Mouse (Mus musculus) CH12.LX (cell line): ENCODE data around the gene Tsku. TPM values are rescaled to one million over a fixed set of nuclear protein-coding genes. Genes with fewer than 3 reads are reported as not detected.

Experiments used
- DNase-seq: peaks from one replicate; pipeline ENCODE4 v3.0.0-alpha.2; 2013; ENCODE audit errors: extremely low read depth
- H3K27ac ChIP-seq: 2 replicates; pipeline ENCODE4 v1.5.1; 2012; ENCODE audit warnings: low read depth, mild to moderate bottlenecking, control low read depth, moderate library complexity; ENCODE audit not compliant: insufficient read depth
- H3K27me3 ChIP-seq: replicated peaks from 2 replicates; pipeline ENCODE3; 2012; ENCODE audit warnings: inconsistent platforms
- H3K36me3 ChIP-seq, 2 experiments: replicated peaks in 1 of 2; 2 replicates each; pipeline versions ENCODE3 to v1.6.1; 2012; ENCODE audit warnings: inconsistent platforms in 1 of 2, low read length in 1 of 2, mild to moderate bottlenecking in 1 of 2, mixed read lengths in 1 of 2, moderate library complexity in 1 of 2; ENCODE audit not compliant: control insufficient read depth in 1 of 2, insufficient read depth in 1 of 2
- H3K4me1 ChIP-seq, 2 experiments: 2 replicates each; pipeline ENCODE4 v1.6.1; 2012; ENCODE audit warnings: inconsistent platforms in 1 of 2, moderate library complexity in 1 of 2; ENCODE audit not compliant: insufficient read depth in 2 of 2, control insufficient read depth in 1 of 2
- H3K4me2 ChIP-seq: 2 replicates; pipeline ENCODE4 v1.6.1; 2012; ENCODE audit warnings: low read depth, mild to moderate bottlenecking, control low read depth; ENCODE audit not compliant: poor library complexity, insufficient read depth, severe bottlenecking
- H3K4me3 ChIP-seq, 3 experiments: fragments of 150-350 bp in 1 of 3; sonication (generic) in 1 of 3; replicated peaks in 1 of 3; 2 replicates each; pipeline versions ENCODE3 to v1.5.1; 2011 to 2012; ENCODE audit warnings: low read depth in 2 of 3, low read length in 2 of 3, mild to moderate bottlenecking in 2 of 3, moderate library complexity in 2 of 3, control low read depth in 1 of 3, improper control_type of control experiment in 1 of 3, inconsistent platforms in 1 of 3, mixed read lengths in 1 of 3; ENCODE audit not compliant: poor library complexity in 1 of 3
- H3K79me2 ChIP-seq: replicated peaks from 2 replicates; pipeline ENCODE4 v1.6.1; 2012; ENCODE audit warnings: mild to moderate bottlenecking, moderate library complexity; ENCODE audit not compliant: control insufficient read depth, poor library complexity, insufficient read depth, severe bottlenecking; ENCODE audit errors: extremely low read depth
- H3K9ac ChIP-seq: 2 replicates; pipeline ENCODE4 v1.6.1; 2012; ENCODE audit warnings: low read depth, mild to moderate bottlenecking, control low read depth, moderate library complexity; ENCODE audit not compliant: insufficient read depth
- H3K9me3 ChIP-seq: replicated peaks from 2 replicates; pipeline ENCODE3; 2012; ENCODE audit warnings: low read length, inconsistent platforms, mixed read lengths
- CHD2 ChIP-seq: IDR thresholded peaks from 2 replicates; pipeline ENCODE4 v1.6.1; 2011; ENCODE audit warnings: low read length, improper control_type of control experiment
- CTCF ChIP-seq, 2 experiments: IDR thresholded peaks in 1 of 2; conservative IDR thresholded peaks in 1 of 2; 2 replicates each; pipeline ENCODE4 v1.5.1; 2011 to 2012; ENCODE audit warnings: low read depth in 2 of 2, low read length in 2 of 2, improper control_type of control experiment in 1 of 2, inconsistent platforms in 1 of 2, mild to moderate bottlenecking in 1 of 2, moderate library complexity in 1 of 2
- EP300 ChIP-seq: IDR thresholded peaks from 2 replicates; pipeline ENCODE4 v1.6.1; 2011; ENCODE audit warnings: low read length, improper control_type of control experiment
- ETS1 ChIP-seq: conservative IDR thresholded peaks from 2 replicates; pipeline ENCODE4 v1.6.1; 2012; ENCODE audit warnings: low read depth, mild to moderate bottlenecking, inconsistent platforms, low read length, improper control_type of control experiment, moderate library complexity
- IRF4 ChIP-seq: IDR thresholded peaks from 2 replicates; pipeline ENCODE4 v1.6.1; 2014; ENCODE audit warnings: low read depth, mild to moderate bottlenecking, inconsistent platforms, low read length, improper control_type of control experiment
- JUND ChIP-seq: conservative IDR thresholded peaks from 2 replicates; pipeline ENCODE4 v1.6.1; 2011; ENCODE audit warnings: low read depth, low read length, improper control_type of control experiment
- KAT2A ChIP-seq: IDR thresholded peaks from 2 replicates; pipeline ENCODE4 v1.6.1; 2012; ENCODE audit warnings: low read length, improper control_type of control experiment, inconsistent platforms; ENCODE audit not compliant: insufficient replicate concordance
- MAZ ChIP-seq: IDR thresholded peaks from 2 replicates; pipeline ENCODE4 v1.6.1; 2012; ENCODE audit warnings: low read depth, mild to moderate bottlenecking, inconsistent platforms, low read length, improper control_type of control experiment, moderate library complexity
- MEF2A ChIP-seq: IDR thresholded peaks from 2 replicates; pipeline ENCODE4 v1.6.1; 2014; ENCODE audit warnings: low read depth, mild to moderate bottlenecking, inconsistent platforms, low read length, improper control_type of control experiment, borderline replicate concordance
- MYC ChIP-seq: IDR thresholded peaks from 2 replicates; pipeline ENCODE4 v1.6.1; 2011; ENCODE audit warnings: low read depth, mild to moderate bottlenecking, improper control_type of control experiment, low read length
- POLR2A ChIP-seq: IDR thresholded peaks from 2 replicates; pipeline ENCODE4 v1.6.1; 2011; ENCODE audit warnings: low read depth, mild to moderate bottlenecking, improper control_type of control experiment, low read length
- RAD21 ChIP-seq: IDR thresholded peaks from 2 replicates; pipeline ENCODE4 v1.6.1; 2011; ENCODE audit warnings: low read depth, mild to moderate bottlenecking, low read length, improper control_type of control experiment, moderate library complexity
- RCOR1 ChIP-seq: conservative IDR thresholded peaks from 2 replicates; pipeline ENCODE4 v1.6.1; 2012; ENCODE audit warnings: low read depth, mild to moderate bottlenecking, inconsistent platforms, low read length, improper control_type of control experiment
- SIN3A ChIP-seq: IDR thresholded peaks from 2 replicates; pipeline ENCODE4 v1.6.1; 2012; ENCODE audit warnings: low read length, improper control_type of control experiment, inconsistent platforms
- SMC3 ChIP-seq: IDR thresholded peaks from 2 replicates; pipeline ENCODE4 v1.6.1; 2011; ENCODE audit warnings: low read depth, low read length, improper control_type of control experiment
- UBTF ChIP-seq: IDR thresholded peaks from 2 replicates; pipeline ENCODE4 v1.6.1; 2012; ENCODE audit warnings: low read depth, mild to moderate bottlenecking, inconsistent platforms, low read length, improper control_type of control experiment, moderate library complexity
- USF1 ChIP-seq: IDR thresholded peaks from 2 replicates; pipeline ENCODE4 v1.6.1; 2014; ENCODE audit warnings: low read depth, mild to moderate bottlenecking, inconsistent platforms, low read length, improper control_type of control experiment
- ZKSCAN1 ChIP-seq: IDR thresholded peaks from 2 replicates; pipeline ENCODE4 v1.6.1; 2012; ENCODE audit warnings: low read depth, inconsistent platforms, low read length, improper control_type of control experiment, borderline replicate concordance
- ZMIZ1 ChIP-seq: IDR thresholded peaks from 2 replicates; pipeline ENCODE4 v1.6.1; 2012; ENCODE audit warnings: low read depth, mild to moderate bottlenecking, inconsistent platforms, low read length, improper control_type of control experiment
- dilution Hi-C: fragments of 300-500 bp; cut with MboI; formaldehyde crosslinking; loops from 2 replicates; pipeline ENCODE4 v1.14.3; 2020; ENCODE audit warnings: low sequenced_read_pairs; ENCODE audit not compliant: extremely low pct_unique_long_range_greater_than_20kb, extremely low pct_ligation_motif_present
- in situ Hi-C: fragments of 300-500 bp; cut with MboI; formaldehyde crosslinking; loops from 3 replicates; pipeline ENCODE4 v1.14.3; 2019; ENCODE audit warnings: low sequenced_read_pairs, low pct_ligation_motif_present, low pct_unique_long_range_greater_than_20kb, mixed read lengths
- polyA plus RNA-seq: library from polyadenylated mRNA; unstranded; fragments of >175 nt; gene quantifications from 2 replicates; pipeline ENCODE4 v1.2.1, GENCODE M21; 2012; ENCODE audit warnings: low read depth; ENCODE audit not compliant: insufficient read length
- total RNA-seq, 2 experiments: library from RNA; depleted of rRNA; stranded (reverse); fragments of 300-350 nt in 1 of 2; fragments of >200 nt in 1 of 2; gene quantifications; 2 replicates each; pipeline ENCODE4 v1.2.3; 2012 to 2014

Tsku gene
- total and polyA plus RNA-seq, 3 experiments: 1.4 to 3.9 (median 3.9) TPM

DNA sequence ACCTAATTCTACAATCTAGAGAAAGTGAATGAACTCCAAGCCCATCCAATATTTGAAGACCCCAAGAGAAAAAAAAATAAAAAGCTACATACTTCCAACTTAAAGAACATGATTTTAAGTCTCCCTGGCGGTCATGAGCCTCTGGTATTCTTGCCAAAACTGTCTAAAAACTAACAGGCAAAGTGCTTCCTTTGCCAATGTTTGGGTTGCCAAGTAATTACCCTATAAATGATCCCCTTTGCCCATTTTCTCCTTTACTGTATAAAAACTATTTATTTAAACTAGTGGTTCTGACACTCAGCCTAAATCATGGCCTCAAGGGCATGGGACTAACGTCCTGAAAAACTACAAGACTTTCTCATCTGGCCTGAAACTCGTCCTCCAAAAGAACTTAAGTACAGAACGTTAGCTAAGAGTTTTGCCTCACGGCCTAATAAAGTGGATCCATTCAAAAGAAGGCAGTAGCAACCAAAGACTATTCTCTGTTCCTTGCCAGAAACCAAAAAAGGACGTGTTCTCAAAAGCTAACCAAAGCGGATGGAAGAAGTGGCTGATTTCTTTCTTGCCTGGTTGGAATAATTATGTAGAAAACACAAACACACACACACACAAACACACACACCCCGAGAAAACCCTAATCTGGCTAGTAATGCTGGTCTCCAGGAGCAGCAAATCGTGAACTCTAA, 53.1 kb downstream of the Tsku start:
- peak overlapping the region; percentile 65 for H3K9ac ChIP-seq
- H3K4me3 ChIP-seq: peak overlapping the region; percentile 69 to 83 (median 79)
- TF ChIP-seq CTCF (conservative IDR thresholded peaks at IDR 0.05 in 1 of 2, IDR thresholded peaks at IDR 0.05 in 1 of 2; ENCODE audit: low read depth in 2 of 2, low read length in 2 of 2) (no peak), RAD21 (no peak), ZKSCAN1 (no peak), ETS1 (no peak), EP300 (no peak), SMC3 (no peak), POLR2A (no peak), USF1 (no peak), MEF2A (no peak), IRF4 (no peak), MYC (no peak), RCOR1 (no peak), UBTF (no peak)
- TF ChIP-seq, all 38 proteins: peak for 0
- DNase-seq: no peak
- in situ Hi-C loops (no loop called here), dilution Hi-C loops (no loop called here)
- Histone ChIP-seq H3K4me2 (peak overlapping the region; percentile 92), H3K36me3 (no peaks in the 10 kb centered on the region), H3K27me3 (peaks cover 6% of the 10 kb centered on the region), H3K27ac (no peak overlapping the region), H3K4me1 (peaks cover 0 to 16% of the 10 kb centered on the region in 2 experiments; a peak in 2 of 4 replicates), H3K9me3 (no peaks in the 10 kb centered on the region), H3K79me2 (no peaks in the 10 kb centered on the region; the same call in 1 of the 2 replicates)

DNA sequence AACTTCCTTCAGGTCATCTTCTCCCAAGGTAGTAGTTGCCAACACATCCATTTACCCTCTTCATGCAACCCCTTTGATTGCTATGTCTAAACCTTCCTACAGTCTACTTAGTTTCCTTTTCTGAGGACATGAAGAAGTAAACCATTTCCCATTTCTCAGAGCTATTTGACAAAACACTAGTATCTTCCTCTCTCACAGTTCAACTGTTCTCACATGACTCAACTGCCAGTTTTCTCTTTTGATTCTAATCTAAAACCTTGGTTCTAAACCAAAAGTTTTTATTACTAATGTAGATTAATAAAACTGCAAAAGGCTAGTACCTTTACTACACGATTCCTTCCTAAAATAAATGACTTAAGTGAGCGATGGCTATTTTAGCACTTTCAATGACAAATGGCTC, 53.7 kb downstream of the Tsku start:
- in situ Hi-C loops (no loop called here), dilution Hi-C loops (no loop called here)
- Histone ChIP-seq H3K9ac (no peak overlapping the region), H3K4me1 (peaks cover 0 to 16% of the 10 kb centered on the region in 2 experiments; a peak in 2 of 4 replicates), H3K4me2 (no peak overlapping the region), H3K4me3 (no peak overlapping the region), H3K27ac (no peak overlapping the region), H3K9me3 (no peaks in the 10 kb centered on the region), H3K36me3 (no peaks in the 10 kb centered on the region), H3K79me2 (no peaks in the 10 kb centered on the region; the same call in 1 of the 2 replicates), H3K27me3 (peaks cover 6% of the 10 kb centered on the region)
- TF ChIP-seq MAZ (no peak), POLR2A (no peak), SMC3 (no peak), CHD2 (no peak), KAT2A (no peak), JUND (no peak), ZMIZ1 (no peak), SIN3A (no peak), IRF4 (no peak), CTCF (conservative IDR thresholded peaks at IDR 0.05 in 1 of 2, IDR thresholded peaks at IDR 0.05 in 1 of 2; ENCODE audit: low read depth in 2 of 2, low read length in 2 of 2) (no peak)
- no peak for DNase-seq

Other genes with a start within 250 kb of the Tsku start
- gene Myo7a, start 241.8 kb downstream of the Tsku start, total RNA-seq (2012; rRNA removed): 11.3 and 13.2 TPM in 2 replicates
- 12.9 and 14.0 TPM in 2 replicates for gene Myo7a, start 241.8 kb downstream of the Tsku start, total RNA-seq (2014; rRNA removed)
- 28.0 and 29.7 TPM in 2 replicates for gene Myo7a, start 241.8 kb downstream of the Tsku start, polyA plus RNA-seq
- gene Omp, start 215.8 kb downstream of the Tsku start, total RNA-seq (2012; rRNA removed): 0.08 TPM in 1 of 2 replicates, not detected in the other
- gene Omp, start 215.8 kb downstream of the Tsku start, total RNA-seq (2014; rRNA removed): not detected in 2 replicates
- not detected in 2 replicates for gene Omp, start 215.8 kb downstream of the Tsku start, polyA plus RNA-seq
- gene Capn5, start 183.1 kb downstream of the Tsku start, total RNA-seq (2012; rRNA removed): 0.29 and 0.55 TPM in 2 replicates
- gene Capn5, start 183.1 kb downstream of the Tsku start, total RNA-seq (2014; rRNA removed): 0.22 and 0.27 TPM in 2 replicates
- 0.26 and 0.52 TPM in 2 replicates for gene Capn5, start 183.1 kb downstream of the Tsku start, polyA plus RNA-seq
- not detected in 2 replicates for gene B3gnt6, start 161.8 kb downstream of the Tsku start, total RNA-seq (2012; rRNA removed)
- not detected in 2 replicates for gene B3gnt6, start 161.8 kb downstream of the Tsku start, total RNA-seq (2014; rRNA removed)
- not detected in 2 replicates for gene B3gnt6, start 161.8 kb downstream of the Tsku start, polyA plus RNA-seq
- 14.4 TPM in 2 replicates for gene Acer3, start 40.1 kb downstream of the Tsku start, total RNA-seq (2012; rRNA removed)
- 16.6 and 16.8 TPM in 2 replicates for gene Acer3, start 40.1 kb downstream of the Tsku start, total RNA-seq (2014; rRNA removed)
- gene Acer3, start 40.1 kb downstream of the Tsku start, polyA plus RNA-seq: 10.7 and 11.5 TPM in 2 replicates
- gene Gucy2d, start 79.1 kb upstream of the Tsku start, total RNA-seq (2012; rRNA removed): not detected in 2 replicates
- gene Gucy2d, start 79.1 kb upstream of the Tsku start, total RNA-seq (2014; rRNA removed): not detected in 2 replicates
- not detected in 2 replicates for gene Gucy2d, start 79.1 kb upstream of the Tsku start, polyA plus RNA-seq
- gene Lrrc32, start 128.0 kb upstream of the Tsku start, total RNA-seq (2012; rRNA removed): 5.3 and 5.4 TPM in 2 replicates
- gene Lrrc32, start 128.0 kb upstream of the Tsku start, total RNA-seq (2014; rRNA removed): 1.6 and 2.3 TPM in 2 replicates
- gene Lrrc32, start 128.0 kb upstream of the Tsku start, polyA plus RNA-seq: 18.0 and 23.7 TPM in 2 replicates